Mouse (Mus musculus): ENCODE measurements at regions not wholly inside any gene's neighbourhood (a gene's known extent, or its start where the extent isn't known, plus 50 kb on each side); places are given as distances from the start of the nearest gene placed in this dataset.

- in situ Hi-C loops (cut with MseI, MboI) = no loop called here
Measured at GRCm38 (mm10) chr8:34571736-34572135, 460.2 kb upstream of the Gm10131 start.

GRCm38 (mm10) chr8:34562278-34562677, 450.7 kb upstream of the Gm10131 start:
- in situ Hi-C loops (cut with MseI, MboI) = no loop called here

- in situ Hi-C loops (cut with MseI, MboI) = no loop called here
Measured at GRCm38 (mm10) chr8:34549786-34550185, 438.2 kb upstream of the Gm10131 start.

GRCm38 (mm10) chr8:34546815-34547214, 435.3 kb upstream of the Gm10131 start:
- in situ Hi-C loops (cut with MseI, MboI) = no loop called here

- in situ Hi-C loops (cut with MseI, MboI) = no loop called here
Measured at GRCm38 (mm10) chr8:34542361-34543038, 431.0 kb upstream of the Gm10131 start.

GRCm38 (mm10) chr8:34539232-34539631, 427.7 kb upstream of the Gm10131 start:
- in situ Hi-C loops (cut with MseI, MboI) = no loop called here

- in situ Hi-C loops (cut with MseI, MboI) = no loop called here
Measured at GRCm38 (mm10) chr8:34535434-34535833, 423.9 kb upstream of the Gm10131 start.

GRCm38 (mm10) chr8:34533421-34533820, 421.9 kb upstream of the Gm10131 start:
- in situ Hi-C loops (cut with MseI, MboI) = no loop called here

GRCm38 (mm10) chr8:34530896-34531679, 419.6 kb upstream of the Gm10131 start:
- in situ Hi-C loops (cut with MseI, MboI) = no loop called here

GRCm38 (mm10) chr8:34530046-34530445, 418.5 kb upstream of the Gm10131 start:
- in situ Hi-C loops (cut with MseI, MboI) = no loop called here

GRCm38 (mm10) chr8:34529452-34529851, 417.9 kb upstream of the Gm10131 start:
- in situ Hi-C loops (cut with MseI, MboI) = no loop called here

GRCm38 (mm10) chr8:34528213-34528612, 416.7 kb upstream of the Gm10131 start:
- in situ Hi-C loops (cut with MseI, MboI) = no loop called here

GRCm38 (mm10) chr8:34525231-34525630, 413.7 kb upstream of the Gm10131 start:
- in situ Hi-C loops (cut with MseI, MboI) = no loop called here

- in situ Hi-C loops (cut with MseI, MboI) = no loop called here
Measured at GRCm38 (mm10) chr8:34523849-34524248, 412.3 kb upstream of the Gm10131 start.

GRCm38 (mm10) chr8:34521316-34521715, 409.8 kb upstream of the Gm10131 start:
- in situ Hi-C loops (cut with MseI, MboI) = no loop called here

GRCm38 (mm10) chr8:34520664-34521063, 409.1 kb upstream of the Gm10131 start:
- in situ Hi-C loops (cut with MseI, MboI) = no loop called here

- in situ Hi-C loops (cut with MseI, MboI) = no loop called here
Measured at GRCm38 (mm10) chr8:34513459-34514090, 402.0 kb upstream of the Gm10131 start.

- in situ Hi-C loops (cut with MseI, MboI) = no loop called here
Measured at GRCm38 (mm10) chr8:34505829-34506555, 394.5 kb upstream of the Gm10131 start.

GRCm38 (mm10) chr8:34505102-34505501, 393.6 kb upstream of the Gm10131 start:
- in situ Hi-C loops (cut with MseI, MboI) = no loop called here

- in situ Hi-C loops (cut with MseI, MboI) = no loop called here
Measured at GRCm38 (mm10) chr8:34502606-34503162, 391.1 kb upstream of the Gm10131 start.

- in situ Hi-C loops (cut with MseI, MboI) = no loop called here
Measured at GRCm38 (mm10) chr8:34499196-34499595, 387.7 kb upstream of the Gm10131 start.

- in situ Hi-C loops (cut with MseI, MboI) = no loop called here
Measured at GRCm38 (mm10) chr8:34496751-34497150, 385.2 kb upstream of the Gm10131 start.

Measured in mouse trophoblast stem cell (cell line).